Mouse (Mus musculus) CH12.LX (cell line): Measurements from ENCODE around the gene Tet2. TPM values are rescaled to one million over a fixed set of nuclear protein-coding genes. Genes with fewer than 3 reads are reported as not detected.
A peak's percentile ranks its signal among the peaks of the same experiment; 100 is the strongest.

Experiments used
- DNase-seq: peaks from one replicate; pipeline ENCODE4 v3.0.0-alpha.2; 2013; ENCODE audit errors: extremely low read depth
- H3K27ac ChIP-seq: 2 replicates; pipeline ENCODE4 v1.5.1; 2012; ENCODE audit warnings: low read depth, mild to moderate bottlenecking, control low read depth, moderate library complexity; ENCODE audit not compliant: insufficient read depth
- H3K27me3 ChIP-seq: replicated peaks from 2 replicates; pipeline ENCODE3; 2012; ENCODE audit warnings: inconsistent platforms
- H3K36me3 ChIP-seq, 2 experiments: replicated peaks in 1 of 2; 2 replicates each; pipeline versions ENCODE3 to v1.6.1; 2012; ENCODE audit warnings: inconsistent platforms in 1 of 2, low read length in 1 of 2, mild to moderate bottlenecking in 1 of 2, mixed read lengths in 1 of 2, moderate library complexity in 1 of 2; ENCODE audit not compliant: control insufficient read depth in 1 of 2, insufficient read depth in 1 of 2
- H3K4me1 ChIP-seq, 2 experiments: 2 replicates each; pipeline ENCODE4 v1.6.1; 2012; ENCODE audit warnings: inconsistent platforms in 1 of 2, moderate library complexity in 1 of 2; ENCODE audit not compliant: insufficient read depth in 2 of 2, control insufficient read depth in 1 of 2
- H3K4me2 ChIP-seq: 2 replicates; pipeline ENCODE4 v1.6.1; 2012; ENCODE audit warnings: low read depth, mild to moderate bottlenecking, control low read depth; ENCODE audit not compliant: poor library complexity, insufficient read depth, severe bottlenecking
- H3K4me3 ChIP-seq, 3 experiments: fragments of 150-350 bp in 1 of 3; sonication (generic) in 1 of 3; replicated peaks in 1 of 3; 2 replicates each; pipeline versions ENCODE3 to v1.5.1; 2011 to 2012; ENCODE audit warnings: low read depth in 2 of 3, low read length in 2 of 3, mild to moderate bottlenecking in 2 of 3, moderate library complexity in 2 of 3, control low read depth in 1 of 3, improper control_type of control experiment in 1 of 3, inconsistent platforms in 1 of 3, mixed read lengths in 1 of 3; ENCODE audit not compliant: poor library complexity in 1 of 3
- H3K79me2 ChIP-seq: replicated peaks from 2 replicates; pipeline ENCODE4 v1.6.1; 2012; ENCODE audit warnings: mild to moderate bottlenecking, moderate library complexity; ENCODE audit not compliant: control insufficient read depth, poor library complexity, insufficient read depth, severe bottlenecking; ENCODE audit errors: extremely low read depth
- H3K9ac ChIP-seq: 2 replicates; pipeline ENCODE4 v1.6.1; 2012; ENCODE audit warnings: low read depth, mild to moderate bottlenecking, control low read depth, moderate library complexity; ENCODE audit not compliant: insufficient read depth
- H3K9me3 ChIP-seq: replicated peaks from 2 replicates; pipeline ENCODE3; 2012; ENCODE audit warnings: low read length, inconsistent platforms, mixed read lengths
- BHLHE40 ChIP-seq: IDR thresholded peaks from 2 replicates; pipeline ENCODE4 v1.6.1; 2011; ENCODE audit warnings: mild to moderate bottlenecking, low read depth, low read length, improper control_type of control experiment
- CHD2 ChIP-seq: IDR thresholded peaks from 2 replicates; pipeline ENCODE4 v1.6.1; 2011; ENCODE audit warnings: low read length, improper control_type of control experiment
- ELF1 ChIP-seq: IDR thresholded peaks from 2 replicates; pipeline ENCODE4 v1.6.1; 2014; ENCODE audit warnings: low read depth, mild to moderate bottlenecking, inconsistent platforms, low read length, improper control_type of control experiment
- EP300 ChIP-seq: IDR thresholded peaks from 2 replicates; pipeline ENCODE4 v1.6.1; 2011; ENCODE audit warnings: low read length, improper control_type of control experiment
- HCFC1 ChIP-seq: IDR thresholded peaks from 2 replicates; pipeline ENCODE4 v1.6.1; 2012; ENCODE audit warnings: low read depth, mild to moderate bottlenecking, inconsistent platforms, low read length, improper control_type of control experiment
- IRF4 ChIP-seq: IDR thresholded peaks from 2 replicates; pipeline ENCODE4 v1.6.1; 2014; ENCODE audit warnings: low read depth, mild to moderate bottlenecking, inconsistent platforms, low read length, improper control_type of control experiment
- JUND ChIP-seq: conservative IDR thresholded peaks from 2 replicates; pipeline ENCODE4 v1.6.1; 2011; ENCODE audit warnings: low read depth, low read length, improper control_type of control experiment
- KAT2A ChIP-seq: IDR thresholded peaks from 2 replicates; pipeline ENCODE4 v1.6.1; 2012; ENCODE audit warnings: low read length, improper control_type of control experiment, inconsistent platforms; ENCODE audit not compliant: insufficient replicate concordance
- MAX ChIP-seq: IDR thresholded peaks from 2 replicates; pipeline ENCODE4 v1.6.1; 2011; ENCODE audit warnings: low read length, improper control_type of control experiment
- MAZ ChIP-seq: IDR thresholded peaks from 2 replicates; pipeline ENCODE4 v1.6.1; 2012; ENCODE audit warnings: low read depth, mild to moderate bottlenecking, inconsistent platforms, low read length, improper control_type of control experiment, moderate library complexity
- MEF2A ChIP-seq: IDR thresholded peaks from 2 replicates; pipeline ENCODE4 v1.6.1; 2014; ENCODE audit warnings: low read depth, mild to moderate bottlenecking, inconsistent platforms, low read length, improper control_type of control experiment, borderline replicate concordance
- MXI1 ChIP-seq: IDR thresholded peaks from 2 replicates; pipeline ENCODE4 v1.6.1; 2011; ENCODE audit warnings: mild to moderate bottlenecking, low read depth, low read length, improper control_type of control experiment
- MYC ChIP-seq: IDR thresholded peaks from 2 replicates; pipeline ENCODE4 v1.6.1; 2011; ENCODE audit warnings: low read depth, mild to moderate bottlenecking, improper control_type of control experiment, low read length
- NELFE ChIP-seq: IDR thresholded peaks from 2 replicates; pipeline ENCODE4 v1.6.1; 2011; ENCODE audit warnings: low read depth, low read length, improper control_type of control experiment
- PAX5 ChIP-seq: IDR thresholded peaks from 2 replicates; pipeline ENCODE4 v1.6.1; 2012; ENCODE audit warnings: low read length, inconsistent platforms, mixed read lengths
- POLR2A ChIP-seq: IDR thresholded peaks from 2 replicates; pipeline ENCODE4 v1.6.1; 2011; ENCODE audit warnings: low read depth, mild to moderate bottlenecking, improper control_type of control experiment, low read length
- RAD21 ChIP-seq: IDR thresholded peaks from 2 replicates; pipeline ENCODE4 v1.6.1; 2011; ENCODE audit warnings: low read depth, mild to moderate bottlenecking, low read length, improper control_type of control experiment, moderate library complexity
- RCOR1 ChIP-seq: conservative IDR thresholded peaks from 2 replicates; pipeline ENCODE4 v1.6.1; 2012; ENCODE audit warnings: low read depth, mild to moderate bottlenecking, inconsistent platforms, low read length, improper control_type of control experiment
- SIN3A ChIP-seq: IDR thresholded peaks from 2 replicates; pipeline ENCODE4 v1.6.1; 2012; ENCODE audit warnings: low read length, improper control_type of control experiment, inconsistent platforms
- TCF12 ChIP-seq: IDR thresholded peaks from 2 replicates; pipeline ENCODE4 v1.6.1; 2014; ENCODE audit warnings: low read depth, mild to moderate bottlenecking, inconsistent platforms, low read length, improper control_type of control experiment
- USF1 ChIP-seq: IDR thresholded peaks from 2 replicates; pipeline ENCODE4 v1.6.1; 2014; ENCODE audit warnings: low read depth, mild to moderate bottlenecking, inconsistent platforms, low read length, improper control_type of control experiment
- USF2 ChIP-seq: conservative IDR thresholded peaks from 2 replicates; pipeline ENCODE4 v1.6.1; 2011; ENCODE audit warnings: low read depth, low read length, improper control_type of control experiment
- ZNF384 ChIP-seq: IDR thresholded peaks from 2 replicates; pipeline ENCODE4 v1.6.1; 2012; ENCODE audit warnings: low read depth, low read length, improper control_type of control experiment, inconsistent platforms
- dilution Hi-C: fragments of 300-500 bp; cut with MboI; formaldehyde crosslinking; loops from 2 replicates; pipeline ENCODE4 v1.14.3; 2020; ENCODE audit warnings: low sequenced_read_pairs; ENCODE audit not compliant: extremely low pct_unique_long_range_greater_than_20kb, extremely low pct_ligation_motif_present
- in situ Hi-C: fragments of 300-500 bp; cut with MboI; formaldehyde crosslinking; loops from 3 replicates; pipeline ENCODE4 v1.14.3; 2019; ENCODE audit warnings: low sequenced_read_pairs, low pct_ligation_motif_present, low pct_unique_long_range_greater_than_20kb, mixed read lengths
- polyA plus RNA-seq: library from polyadenylated mRNA; unstranded; fragments of >175 nt; gene quantifications from 2 replicates; pipeline ENCODE4 v1.2.1, GENCODE M21; 2012; ENCODE audit warnings: low read depth; ENCODE audit not compliant: insufficient read length
- total RNA-seq, 2 experiments: library from RNA; depleted of rRNA; stranded (reverse); fragments of 300-350 nt in 1 of 2; fragments of >200 nt in 1 of 2; gene quantifications; 2 replicates each; pipeline ENCODE4 v1.2.3; 2012 to 2014

Tet2 gene
- total and polyA plus RNA-seq, 3 experiments: 38.5 to 78.5 (median 51.3) TPM

DNA sequence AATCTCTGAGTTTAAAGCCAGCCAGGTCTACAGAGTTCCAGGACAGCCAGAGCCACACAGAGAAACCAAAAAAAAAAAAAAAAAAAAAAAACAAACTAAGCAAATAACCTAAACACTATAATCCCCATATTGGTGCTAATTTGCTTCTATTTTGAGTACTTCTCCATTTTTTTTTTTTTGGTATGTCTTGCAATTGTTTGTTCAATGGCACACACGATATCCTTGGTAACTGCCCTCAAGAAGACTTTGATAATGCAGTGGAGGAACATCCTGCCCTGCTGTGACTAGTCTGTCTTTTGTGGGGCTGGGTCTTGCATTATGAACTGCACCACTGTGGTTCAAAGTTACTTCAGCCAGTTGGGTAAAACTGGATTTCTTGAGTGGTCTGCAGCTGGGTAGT is 19.4 kb downstream of the Tet2 start:
- in situ Hi-C loops: no loop called here

DNA sequence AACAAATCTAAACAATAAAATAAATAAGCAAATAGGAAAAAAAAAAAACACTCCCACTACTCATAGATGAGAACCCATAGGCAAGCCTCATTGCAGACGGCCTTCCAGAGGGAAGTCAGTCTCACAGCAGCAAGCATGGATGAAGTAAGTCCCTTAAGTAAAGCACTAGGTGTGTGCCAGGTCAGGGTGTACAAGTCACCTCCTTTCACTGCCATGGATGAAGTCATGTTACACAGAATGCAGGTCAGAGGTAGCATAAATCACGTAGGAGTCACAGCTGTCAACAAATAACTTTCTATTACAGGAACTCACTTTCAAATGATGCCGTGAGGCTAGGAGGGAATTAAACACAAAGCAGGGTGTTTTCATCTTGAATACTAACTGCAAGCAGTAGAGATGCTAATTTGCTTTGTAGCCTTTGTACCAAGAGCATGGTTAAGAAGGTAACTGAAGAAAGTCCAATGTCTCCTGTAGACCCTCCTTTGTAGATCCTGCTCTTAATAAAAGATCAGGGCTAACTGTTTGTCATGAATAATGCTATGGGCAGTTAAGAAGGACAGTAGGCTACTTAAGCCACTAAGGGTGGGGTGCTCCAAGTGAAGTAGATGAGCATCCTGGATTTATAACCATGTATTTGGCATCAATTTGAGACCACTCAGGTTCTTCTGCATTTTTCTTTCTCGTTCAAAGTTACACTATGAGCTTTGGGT is 20.4 kb downstream of the Tet2 start:
- Histone ChIP-seq H3K4me2 (no peak overlapping the region), H3K9me3 (no peaks in the 10 kb centered on the region), H3K4me1 (peaks cover 13 to 57% of the 10 kb centered on the region in 2 experiments), H3K79me2 (peaks cover 86% of the 10 kb centered on the region), H3K4me3 (no peak overlapping the region), H3K27me3 (no peaks in the 10 kb centered on the region), H3K9ac (no peak overlapping the region), H3K27ac (no peak overlapping the region), H3K36me3 (peaks cover 27 to 70% of the 10 kb centered on the region in 2 experiments)
- DNase-seq: no peak
- TF ChIP-seq PAX5 (no peak), RCOR1 (0 out of 2 replicates have a peak, but pooled peaks have one; percentile 16)
- dilution Hi-C loops (no loop called here), in situ Hi-C loops (no loop called here)

More for the DNA sequence above, 19.4 kb downstream of the Tet2 start:
- Histone ChIP-seq H3K79me2 (peaks cover 84% of the 10 kb centered on the region), H3K9ac (no peak overlapping the region), H3K9me3 (no peaks in the 10 kb centered on the region), H3K36me3 (peaks cover 27 to 63% of the 10 kb centered on the region in 2 experiments), H3K4me1 (peaks cover 9 to 51% of the 10 kb centered on the region in 2 experiments), H3K4me2 (no peak overlapping the region), H3K27ac (no peak overlapping the region), H3K27me3 (no peaks in the 10 kb centered on the region), H3K4me3 (no peak overlapping the region)
- peak; percentile 79 for TF ChIP-seq ZNF384
- no peak for TF ChIP-seq MAX
- dilution Hi-C loops: no loop called here
- no peak for DNase-seq

DNA sequence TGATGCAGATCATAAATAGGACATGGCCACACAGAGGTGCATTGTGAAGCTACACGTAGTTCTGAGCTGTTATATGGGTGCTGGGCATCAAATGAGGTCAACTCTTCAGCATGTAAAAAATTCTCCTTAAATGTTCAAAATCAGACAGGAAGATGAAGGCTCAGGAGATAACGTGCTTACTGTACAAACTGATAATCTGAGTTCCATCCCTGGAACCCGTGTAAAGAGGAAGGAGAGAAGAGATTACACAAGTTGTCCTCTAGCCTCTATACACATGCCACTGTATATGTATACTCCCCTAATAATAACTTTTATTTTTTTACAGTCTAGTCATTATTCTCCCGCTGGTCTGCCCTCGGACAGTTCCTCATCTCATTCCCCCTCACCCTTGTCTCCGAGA is 21.7 kb downstream of the Tet2 start:
- TF ChIP-seq USF1 (no peak), MYC (no peak), USF2 (no peak; the same call in 1 of the 2 replicates), MAZ (no peak), TCF12 (no peak), SIN3A (no peak), IRF4 (no peak), RAD21 (no peak), ELF1 (no peak), KAT2A (no peak), MXI1 (no peak), POLR2A (no peak), EP300 (no peak), ZNF384 (no peak), NELFE (no peak), MEF2A (no peak), CHD2 (no peak), BHLHE40 (no peak), JUND (no peak), HCFC1 (no peak)
- dilution Hi-C loops: no loop called here

More for the DNA sequence above, 21.7 kb downstream of the Tet2 start:
- H3K9ac ChIP-seq: no peak overlapping the region
- peaks cover 13 to 67% of the 10 kb centered on the region in 2 experiments for H3K4me1 ChIP-seq
- H3K27me3 ChIP-seq: no peaks in the 10 kb centered on the region
- in situ Hi-C loops: no loop called here
- H3K27ac ChIP-seq: no peak overlapping the region
- H3K79me2 ChIP-seq: peaks cover 98% of the 10 kb centered on the region
- H3K4me3 ChIP-seq: no peak overlapping the region
- H3K9me3 ChIP-seq: no peaks in the 10 kb centered on the region
- H3K4me2 ChIP-seq: no peak overlapping the region
- H3K36me3 ChIP-seq: peaks cover 30 to 78% of the 10 kb centered on the region in 2 experiments
- no peak for DNase-seq
